Mouse (Mus musculus) megakaryocyte, embryonic 14.5 days (primary cell): ENCODE data around the gene Rack1. TPM values are rescaled to one million over a fixed set of nuclear protein-coding genes. Genes with fewer than 3 reads are reported as not detected.
A peak's percentile ranks its signal among the peaks of the same experiment; 100 is the strongest.

Source experiments
- H3K27me3 ChIP-seq: replicated peaks from 2 replicates; pipeline ENCODE3; 2012; ENCODE audit warnings: inconsistent platforms
- H3K36me3 ChIP-seq: replicated peaks from 2 replicates; pipeline ENCODE3; 2012; ENCODE audit warnings: low read length, inconsistent platforms, mixed read lengths
- H3K4me1 ChIP-seq: 2 replicates; pipeline ENCODE4 v1.6.1; 2012; ENCODE audit warnings: inconsistent platforms
- H3K4me3 ChIP-seq: replicated peaks from 2 replicates; pipeline ENCODE3; 2012; ENCODE audit warnings: moderate library complexity, mild to moderate bottlenecking, inconsistent platforms
- H3K9me3 ChIP-seq: 2 replicates; pipeline ENCODE4 v1.6.1; 2012; ENCODE audit warnings: inconsistent platforms
- FLI1 ChIP-seq: IDR thresholded peaks from 2 replicates; pipeline ENCODE4 v1.6.1; 2012; ENCODE audit warnings: low read length, inconsistent platforms, mixed read lengths
- GATA1 ChIP-seq: IDR thresholded peaks from 3 replicates; pipeline ENCODE4 v1.6.1; 2012; ENCODE audit warnings: mixed read lengths, low read length, inconsistent platforms, borderline replicate concordance
- polyA plus RNA-seq: library from polyadenylated mRNA; stranded (reverse); fragments of >175 nt; gene quantifications from 2 replicates; pipeline ENCODE4 v1.2.3, GENCODE M21; 2012; ENCODE audit warnings: low replicate concordance; ENCODE audit not compliant: insufficient read depth

Rack1 gene
- polyA plus RNA-seq, 1 experiment = 2,725 TPM

DNA sequence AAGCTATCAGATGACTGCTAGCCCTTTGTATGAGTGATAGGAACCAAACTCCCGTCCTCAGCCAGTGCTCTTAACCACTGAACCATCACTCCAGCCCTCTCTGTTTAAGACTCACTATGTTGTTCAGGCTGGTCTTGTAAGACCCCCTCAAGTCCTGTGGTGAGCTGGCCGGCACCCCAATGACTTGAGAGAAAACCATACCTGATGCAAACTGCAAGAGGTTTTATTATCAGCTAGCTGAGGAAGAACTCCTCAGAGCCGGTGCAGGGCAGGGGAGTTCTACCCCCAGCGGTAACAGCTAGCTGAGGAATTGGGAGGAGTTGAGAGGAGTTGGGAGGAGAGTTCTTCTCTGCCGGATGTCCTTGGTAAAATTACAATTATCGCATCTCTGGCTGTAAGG lies 27.8 kb downstream of the Rack1 start:
- Histone ChIP-seq H3K4me3 (no peak overlapping the region), H3K9me3 (peaks cover 4% of the 10 kb centered on the region), H3K4me1 (peaks cover 53% of the 10 kb centered on the region), H3K36me3 (no peaks in the 10 kb centered on the region), H3K27me3 (no peaks in the 10 kb centered on the region)
- TF ChIP-seq GATA1 = no peak

DNA sequence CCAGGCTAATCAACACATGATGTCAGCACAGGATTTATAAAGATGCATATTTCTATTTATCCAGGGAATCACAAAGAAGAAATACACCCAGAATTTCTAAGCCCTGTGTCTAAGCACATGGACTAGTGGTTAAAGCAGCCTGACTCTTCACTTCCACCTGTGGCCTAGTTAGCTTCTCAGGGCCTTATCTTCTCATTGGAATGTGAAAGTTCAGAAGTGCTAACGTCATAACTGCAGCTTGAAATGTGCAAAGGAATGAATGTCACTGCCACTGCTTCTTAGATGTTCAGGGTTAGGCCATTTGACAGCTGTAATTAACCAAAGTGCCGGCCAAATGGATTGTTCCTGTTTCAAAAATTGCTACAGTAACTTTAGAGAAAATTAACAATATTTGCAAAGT lies 30.1 kb downstream of the Rack1 start:
- TF ChIP-seq GATA1 (no peak), FLI1 (no peak)
- H3K27me3 ChIP-seq = no peaks in the 10 kb centered on the region
- no peak overlapping the region for H3K4me3 ChIP-seq
- peaks cover 4% of the 10 kb centered on the region for H3K9me3 ChIP-seq
- H3K36me3 ChIP-seq = no peaks in the 10 kb centered on the region
- H3K4me1 ChIP-seq = peaks cover 41% of the 10 kb centered on the region

DNA sequence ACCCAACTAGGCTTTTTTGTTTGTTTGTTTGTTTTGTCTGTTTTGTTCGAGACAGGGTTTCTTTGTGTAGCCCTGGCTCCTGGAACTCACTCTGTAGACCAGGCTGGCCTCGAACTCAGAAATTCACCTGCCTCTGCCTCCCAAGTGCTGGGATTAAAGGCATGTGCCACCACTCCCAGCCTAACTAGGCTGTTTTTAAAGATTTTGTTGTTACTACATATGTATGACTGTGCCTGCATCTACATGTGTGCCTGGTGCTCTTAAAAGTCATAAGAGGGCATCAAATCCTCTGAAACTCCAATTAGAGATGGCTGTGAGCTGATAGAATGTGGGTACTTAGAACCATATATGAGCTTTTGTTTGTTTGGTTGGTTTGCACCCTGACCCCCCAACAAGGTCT lies 31.1 kb downstream of the Rack1 start:
- H3K4me3 ChIP-seq = no peak overlapping the region
- no peaks in the 10 kb centered on the region for H3K36me3 ChIP-seq
- H3K4me1 ChIP-seq = peaks cover 45% of the 10 kb centered on the region
- H3K9me3 ChIP-seq = peaks cover 4% of the 10 kb centered on the region
- H3K27me3 ChIP-seq = no peaks in the 10 kb centered on the region
- TF ChIP-seq FLI1 (no peak), GATA1 (no peak)

DNA sequence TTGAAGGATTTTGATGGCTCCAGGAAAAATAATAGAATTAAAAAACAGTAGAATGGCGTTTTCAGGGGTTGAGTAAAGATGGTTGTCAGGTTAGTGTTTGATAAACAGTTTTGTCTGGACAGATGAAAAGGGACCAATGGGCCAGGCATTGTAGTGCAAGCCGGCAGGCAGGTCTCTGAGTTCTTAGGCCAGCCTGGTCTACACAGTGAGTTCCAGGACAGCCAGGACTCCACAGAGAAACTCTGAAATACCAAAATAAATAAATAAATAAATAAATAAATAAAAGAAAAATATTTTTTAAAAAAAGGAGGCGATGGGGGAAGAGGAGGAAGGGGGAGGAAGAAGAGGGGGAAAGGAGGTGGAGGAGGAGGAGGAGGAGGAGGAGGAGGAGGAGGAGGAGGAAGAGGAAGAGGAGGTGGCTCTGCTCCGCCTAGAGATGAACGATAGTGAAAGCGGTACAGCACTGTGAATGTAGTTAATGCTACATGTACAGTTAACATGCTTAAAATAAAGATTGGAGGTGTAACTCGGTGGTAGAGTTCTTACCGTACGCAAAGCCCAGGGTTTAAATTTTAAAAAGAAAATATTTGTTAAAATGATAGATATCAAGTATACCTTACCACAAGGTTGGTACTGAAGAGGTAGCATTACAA lies 33.1 kb downstream of the Rack1 start:
- peaks cover 5% of the 10 kb centered on the region for H3K27me3 ChIP-seq
- H3K4me1 ChIP-seq = peaks cover 59% of the 10 kb centered on the region
- H3K9me3 ChIP-seq = no peaks in the 10 kb centered on the region
- no peaks in the 10 kb centered on the region for H3K36me3 ChIP-seq
- TF ChIP-seq GATA1 (no peak), FLI1 (no peak)
- H3K4me3 ChIP-seq = peak overlapping the region; percentile 91

DNA sequence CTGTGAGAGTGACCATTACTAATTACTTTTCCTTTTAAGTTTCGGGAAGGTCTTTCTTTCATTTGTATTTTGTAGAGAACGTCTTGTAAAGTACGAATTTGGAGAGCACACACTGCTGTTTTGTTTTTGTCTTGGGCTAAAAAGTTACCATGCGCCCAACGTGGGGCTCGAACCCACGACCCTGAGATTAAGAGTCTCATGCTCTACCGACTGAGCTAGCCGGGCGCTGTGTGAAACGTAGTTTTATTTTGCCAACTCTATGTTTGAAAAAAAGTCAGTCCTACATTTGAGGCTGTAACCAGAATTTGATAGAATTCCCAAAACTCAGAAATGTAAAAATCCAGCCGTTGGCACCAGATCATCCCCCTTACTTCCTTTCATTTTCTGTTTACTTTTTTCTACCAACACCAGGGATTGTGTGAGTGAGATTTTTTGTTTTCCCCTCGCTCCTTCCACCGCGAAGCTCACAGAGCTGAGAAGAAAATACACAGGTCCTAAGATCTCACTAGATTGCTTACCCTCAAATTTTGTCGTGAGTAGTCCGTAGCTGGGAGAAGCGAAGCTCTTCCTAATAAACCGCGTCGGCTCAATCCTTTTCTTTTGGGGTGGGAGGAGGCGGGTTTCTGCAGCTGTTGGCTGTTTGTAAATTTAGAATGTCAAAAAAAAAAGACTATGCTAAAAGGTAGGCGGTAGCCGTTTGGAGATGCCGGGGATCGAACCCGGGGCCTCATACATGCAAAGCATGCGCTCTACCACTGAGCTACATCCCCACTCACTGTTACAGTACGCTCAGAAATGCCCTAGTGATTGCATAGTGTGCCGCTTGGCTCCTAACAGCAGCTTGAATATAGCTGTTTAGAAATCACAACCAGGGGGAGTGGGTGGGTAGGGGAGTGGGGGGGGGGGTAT lies 33.9 kb downstream of the Rack1 start:
- Histone ChIP-seq H3K27me3 (peaks cover 5% of the 10 kb centered on the region), H3K9me3 (no peaks in the 10 kb centered on the region), H3K36me3 (no peaks in the 10 kb centered on the region), H3K4me3 (peak overlapping the region; percentile 91), H3K4me1 (peaks cover 65% of the 10 kb centered on the region)
- TF ChIP-seq FLI1 = no peak
- TF ChIP-seq GATA1 = no peak

DNA sequence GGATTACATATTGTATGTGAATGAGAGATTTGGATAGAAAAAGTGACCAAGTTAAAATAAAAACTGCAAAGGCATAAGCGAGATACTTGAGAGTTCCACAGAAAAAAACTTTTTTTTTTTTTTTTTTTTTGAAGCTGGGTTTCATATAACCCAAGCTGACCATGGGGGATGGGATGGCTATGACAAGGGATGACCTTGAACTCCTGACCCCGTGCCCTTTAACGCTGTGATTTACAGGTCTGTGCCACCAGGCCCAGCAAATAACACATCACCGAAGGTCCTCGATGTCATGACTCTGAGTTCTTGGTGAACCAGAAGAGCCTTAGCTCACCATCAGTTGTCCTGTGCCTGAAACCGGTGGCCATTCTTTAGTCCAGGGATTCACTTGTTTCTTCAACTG lies 35.8 kb downstream of the Rack1 start:
- no peaks in the 10 kb centered on the region for H3K9me3 ChIP-seq
- TF ChIP-seq FLI1 (no peak), GATA1 (no peak)
- peaks cover 52% of the 10 kb centered on the region for H3K4me1 ChIP-seq
- H3K27me3 ChIP-seq = peaks cover 5% of the 10 kb centered on the region
- H3K4me3 ChIP-seq = no peak overlapping the region
- peaks cover 5% of the 10 kb centered on the region for H3K36me3 ChIP-seq

DNA sequence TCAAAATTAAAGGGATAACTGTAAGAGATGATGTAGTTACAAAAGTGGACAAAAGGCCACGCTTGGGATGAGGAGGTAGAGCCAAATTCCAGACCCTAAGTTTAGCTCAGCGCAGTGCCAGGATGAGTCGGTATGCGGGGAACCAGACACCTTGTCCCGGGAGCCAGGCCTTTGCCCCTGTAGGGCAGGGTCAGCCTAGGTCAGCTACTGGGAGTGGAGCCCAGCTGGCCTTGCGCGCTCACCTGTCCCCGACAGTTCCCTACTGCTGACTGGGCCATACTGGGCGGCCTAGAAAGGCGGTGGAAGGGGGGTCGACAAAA lies 36.8 kb downstream of the Rack1 start:
- H3K36me3 ChIP-seq = peaks cover 5% of the 10 kb centered on the region
- TF ChIP-seq FLI1 = no peak
- no peak for TF ChIP-seq GATA1
- no peaks in the 10 kb centered on the region for H3K9me3 ChIP-seq
- peak overlapping the region; percentile 99 for H3K4me3 ChIP-seq
- H3K27me3 ChIP-seq = peaks cover 5% of the 10 kb centered on the region
- H3K4me1 ChIP-seq = peaks cover 48% of the 10 kb centered on the region

DNA sequence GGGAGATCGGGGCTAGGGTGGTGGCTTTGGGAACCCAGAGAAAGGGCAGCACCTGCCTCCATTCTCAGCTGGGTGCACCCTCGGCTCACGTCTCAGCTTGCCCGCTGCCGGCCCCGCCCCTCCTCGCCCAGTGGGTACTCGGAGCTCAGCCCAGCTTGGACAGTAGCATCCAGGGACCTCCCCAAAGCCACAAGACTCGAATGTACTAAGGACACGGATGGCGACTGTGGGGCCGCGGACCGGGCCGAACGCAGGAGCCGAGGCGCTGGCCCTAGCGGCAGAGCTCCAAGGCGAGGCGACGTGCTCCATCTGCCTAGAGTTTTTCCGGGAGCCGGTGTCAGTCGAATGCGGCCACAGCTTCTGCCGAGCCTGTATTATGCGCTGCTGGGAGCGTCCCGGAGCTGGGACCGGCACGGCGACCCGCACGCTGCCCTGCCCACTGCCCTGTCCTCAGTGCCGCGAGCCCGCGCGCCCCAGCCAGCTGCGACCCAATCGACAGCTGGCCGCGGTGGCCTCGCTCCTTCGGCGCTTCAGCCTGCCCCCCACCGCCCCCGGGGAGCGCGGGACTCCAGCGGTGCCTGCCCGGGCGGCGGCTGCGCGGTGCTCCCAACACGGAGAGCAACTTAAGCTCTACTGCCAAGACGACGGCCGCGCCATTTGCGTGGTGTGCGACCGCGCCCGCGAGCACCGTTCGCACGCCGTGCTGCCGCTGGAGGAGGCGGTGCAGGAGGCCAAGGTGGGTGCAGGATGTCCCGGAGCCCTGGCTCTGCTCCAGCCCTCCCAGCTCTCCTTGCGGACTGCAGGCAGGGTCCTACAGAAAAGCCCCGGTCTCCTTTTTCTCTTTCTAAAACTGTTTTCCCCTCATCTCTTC lies 37.4 kb downstream of the Rack1 start:
- no peak for TF ChIP-seq FLI1
- TF ChIP-seq GATA1 = no peak
- Histone ChIP-seq H3K9me3 (no peaks in the 10 kb centered on the region), H3K36me3 (peaks cover 5% of the 10 kb centered on the region), H3K27me3 (peaks cover 5% of the 10 kb centered on the region), H3K4me3 (peak overlapping the region; percentile 99), H3K4me1 (peaks cover 52% of the 10 kb centered on the region)

DNA sequence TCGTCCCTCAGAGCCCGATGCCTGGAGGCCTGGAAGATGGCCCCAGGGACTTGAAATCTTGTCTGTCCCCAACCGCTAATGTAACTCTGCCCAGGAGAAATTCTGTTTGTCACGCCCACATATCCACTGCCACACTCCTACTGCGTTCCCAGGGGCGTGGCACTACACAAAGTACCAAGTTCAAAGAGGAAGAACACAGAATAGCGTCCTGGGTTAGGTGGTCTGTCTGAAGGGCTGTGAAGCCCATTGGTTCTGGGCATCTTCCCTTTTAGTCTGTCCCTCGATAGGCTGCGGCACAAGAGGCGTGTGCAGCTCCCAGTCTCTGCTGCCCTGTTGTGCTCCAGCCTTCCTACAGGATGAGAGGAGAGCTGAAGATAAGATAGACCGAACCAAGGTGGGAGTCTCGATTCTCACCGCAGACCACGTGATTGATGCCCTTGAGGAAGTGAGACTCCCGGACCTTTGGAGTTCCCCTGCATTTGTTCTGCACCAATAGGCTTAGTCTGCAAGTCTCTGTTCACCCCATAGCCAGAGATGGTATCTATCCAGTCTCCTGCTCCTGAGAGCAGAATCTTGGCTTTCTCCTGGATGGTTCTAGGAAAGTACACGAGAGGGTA lies 38.2 kb downstream of the Rack1 start:
- H3K27me3 ChIP-seq = peaks cover 5% of the 10 kb centered on the region
- TF ChIP-seq FLI1 (no peak), GATA1 (no peak; the same call in 2 of the 3 replicates)
- H3K4me3 ChIP-seq = peak overlapping the region; percentile 99
- H3K4me1 ChIP-seq = peaks cover 47% of the 10 kb centered on the region
- H3K36me3 ChIP-seq = peaks cover 5% of the 10 kb centered on the region
- H3K9me3 ChIP-seq = no peaks in the 10 kb centered on the region
